Mouse (Mus musculus): ENCODE data around the gene Acsl4. TPM values are rescaled to one million over a fixed set of nuclear protein-coding genes. Genes with fewer than 3 reads are reported as not detected.

Acsl4 gene
- polyA plus RNA-seq, 2 experiments: 6.4 to 16.1 TPM

- H3K4me3 ChIP-seq (ENCODE audit: insufficient read depth in 1 of 2, low read depth in 2 of 2, low read length in 2 of 2): no peak overlapping the region
- DNase-seq (ENCODE audit: low read depth in 3 of 3, low spot score in 3 of 3): peak; percentile 7 to 22 (median 18)
- no peaks in the 10 kb centered on the region for H3K27me3 ChIP-seq (ENCODE audit: control insufficient read depth, insufficient read depth, low read length)
- TF ChIP-seq CTCF (IDR thresholded peaks at IDR 0.05; ENCODE audit: low read depth) (peak; percentile 71), EP300 (IDR thresholded peaks at IDR 0.05; ENCODE audit: low read depth) (no peak)
- no peak for ATAC-seq (ENCODE audit: insufficient read depth)
- 39% methylated on average over 11 of the region's 11 CpGs for WGBS (ENCODE audit: insufficient replicate concordance)
- H3K9ac ChIP-seq (replicated peaks): no peak overlapping the region
- H3K9me3 ChIP-seq (ENCODE audit: control insufficient read depth, low read length): no peaks in the 10 kb centered on the region
- no peak overlapping the region for H3K4me2 ChIP-seq (ENCODE audit: low read depth)
- no peaks in the 10 kb centered on the region for H3K4me1 ChIP-seq (replicated peaks; ENCODE audit: control insufficient read depth in 2 of 2, insufficient read depth in 2 of 2, low read length in 1 of 2)
- H3K27ac ChIP-seq: no peak overlapping the region
- H3K36me3 ChIP-seq (replicated peaks; ENCODE audit: control insufficient read depth, insufficient read depth, low read depth): no peaks in the 10 kb centered on the region
Observed at GRCm38 (mm10) chrX:142314307-142315024, 75.9 kb downstream of the Acsl4 start.

GRCm38 (mm10) chrX:142310431-142310830, 79.9 kb downstream of the Acsl4 start:
- ATAC-seq (ENCODE audit: insufficient read depth): no peak
- WGBS (ENCODE audit: insufficient replicate concordance): 51% methylated on average over 5 of the region's 5 CpGs
- no peak overlapping the region for H3K27ac ChIP-seq
- no peaks in the 10 kb centered on the region for H3K4me1 ChIP-seq (replicated peaks; ENCODE audit: control insufficient read depth in 2 of 2, insufficient read depth in 2 of 2, low read length in 1 of 2)
- no peaks in the 10 kb centered on the region for H3K36me3 ChIP-seq (replicated peaks; ENCODE audit: control insufficient read depth, insufficient read depth, low read depth)
- H3K4me3 ChIP-seq (ENCODE audit: insufficient read depth in 1 of 2, low read depth in 2 of 2, low read length in 2 of 2): no peak overlapping the region
- peaks cover 10% of the 10 kb centered on the region for H3K27me3 ChIP-seq (ENCODE audit: control insufficient read depth, insufficient read depth, low read length)
- H3K4me2 ChIP-seq (ENCODE audit: low read depth): no peak overlapping the region
- DNase-seq (ENCODE audit: low read depth in 3 of 3, low spot score in 3 of 3): peak in 1 of 3 experiments; percentile 9
- no peak for TF ChIP-seq CTCF (IDR thresholded peaks at IDR 0.05; ENCODE audit: low read depth)
- TF ChIP-seq EP300 (IDR thresholded peaks at IDR 0.05; ENCODE audit: low read depth): no peak
- no peaks in the 10 kb centered on the region for H3K9me3 ChIP-seq (ENCODE audit: control insufficient read depth, low read length)
- H3K9ac ChIP-seq (replicated peaks): no peak overlapping the region

GRCm38 (mm10) chrX:142305869-142306581, 84.3 kb downstream of the Acsl4 start, which contains the start of gene Kcne1l:
Gene Kcne1l, minus strand, starts transcription at chrX:142306294.
- H3K9me3 ChIP-seq (ENCODE audit: control insufficient read depth, low read length): no peaks in the 10 kb centered on the region
- no peaks in the 10 kb centered on the region for H3K36me3 ChIP-seq (replicated peaks; ENCODE audit: control insufficient read depth, insufficient read depth, low read depth)
- ATAC-seq (ENCODE audit: insufficient read depth) (no peak), DNase-seq (ENCODE audit: low read depth in 3 of 3, low spot score in 3 of 3) (no peak)
- peak within 1 kb of the TSS; percentile 2 for H3K4me2 ChIP-seq (ENCODE audit: low read depth)
- H3K27me3 ChIP-seq (ENCODE audit: control insufficient read depth, insufficient read depth, low read length): peaks cover 10% of the 10 kb centered on the region
- no peaks in the 10 kb centered on the region for H3K4me1 ChIP-seq (replicated peaks; ENCODE audit: control insufficient read depth in 2 of 2, insufficient read depth in 2 of 2, low read length in 1 of 2)
- TF ChIP-seq EP300 (IDR thresholded peaks at IDR 0.05; ENCODE audit: low read depth) (no peak), CTCF (IDR thresholded peaks at IDR 0.05; ENCODE audit: low read depth) (no peak)
- H3K4me3 ChIP-seq (ENCODE audit: insufficient read depth in 1 of 2, low read depth in 2 of 2, low read length in 2 of 2): no peak within 1 kb of the TSS
- H3K27ac ChIP-seq: no peak within 1 kb of the TSS
- H3K9ac ChIP-seq (replicated peaks): no peak within 1 kb of the TSS
- 25% methylated on average over 31 of the region's 33 CpGs for WGBS (ENCODE audit: insufficient replicate concordance)

GRCm38 (mm10) chrX:142305010-142305868, 85.1 kb downstream of the Acsl4 start:
- Histone ChIP-seq H3K4me2 (ENCODE audit: low read depth) (peak overlapping the region; percentile 2), H3K36me3 (replicated peaks; ENCODE audit: control insufficient read depth, insufficient read depth, low read depth) (no peaks in the 10 kb centered on the region), H3K27ac (no peak overlapping the region), H3K9me3 (ENCODE audit: control insufficient read depth, low read length) (no peaks in the 10 kb centered on the region), H3K27me3 (ENCODE audit: control insufficient read depth, insufficient read depth, low read length) (peaks cover 10% of the 10 kb centered on the region), H3K9ac (replicated peaks) (no peak overlapping the region), H3K4me1 (replicated peaks; ENCODE audit: control insufficient read depth in 2 of 2, insufficient read depth in 2 of 2, low read length in 1 of 2) (no peaks in the 10 kb centered on the region), H3K4me3 (ENCODE audit: insufficient read depth in 1 of 2, low read depth in 2 of 2, low read length in 2 of 2) (no peak overlapping the region)
- no peak for ATAC-seq (ENCODE audit: insufficient read depth)
- no peak for TF ChIP-seq EP300 (IDR thresholded peaks at IDR 0.05; ENCODE audit: low read depth)
- TF ChIP-seq CTCF (IDR thresholded peaks at IDR 0.05; ENCODE audit: low read depth): no peak
- WGBS (ENCODE audit: insufficient replicate concordance): 31% methylated on average over 35 of the region's 35 CpGs
- no peak for DNase-seq (ENCODE audit: low read depth in 3 of 3, low spot score in 3 of 3)
